Mouse (Mus musculus) kidney, postnatal 25 days (tissue): ENCODE results near the gene Tuba8.

ENCODE experiments used
- DNase-seq, 2 experiments: peaks; one replicate each; pipeline ENCODE4 v3.0.0; 2021; ENCODE audit warnings: mixed read lengths in 2 of 2

The Tuba8 gene

GRCm38 (mm10) chr6:121197807-121198365, 12.6 kb upstream of the Tuba8 start:
- peak; percentile 45 to 59 for DNase-seq

- DNase-seq = no peak
Observed at GRCm38 (mm10) chr6:121200458-121200857, 10.0 kb upstream of the Tuba8 start.

DNA sequence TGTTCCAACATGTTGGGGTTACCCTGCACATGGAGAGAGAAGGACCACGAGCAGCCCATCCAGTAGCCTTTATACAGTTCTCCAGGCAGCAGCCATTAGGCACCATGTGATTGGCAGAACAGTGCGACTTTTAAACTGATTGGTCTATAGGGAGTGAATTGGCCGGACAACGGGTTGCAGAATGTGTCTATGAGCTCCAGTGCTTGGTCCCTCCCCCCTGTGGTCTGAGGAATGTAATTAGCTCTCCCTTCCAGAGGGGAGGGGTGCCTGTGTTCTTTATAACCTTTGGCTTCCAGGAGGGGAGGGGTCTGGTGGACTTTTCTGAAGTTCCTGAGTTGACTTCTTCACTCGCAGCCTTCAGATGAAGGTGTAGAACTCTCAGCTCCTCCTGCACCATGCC, 8.5 kb upstream of the Tuba8 start:
- DNase-seq = no peak

GRCm38 (mm10) chr6:121206481-121206880, 4.0 kb upstream of the Tuba8 start:
- no peak for DNase-seq

DNA sequence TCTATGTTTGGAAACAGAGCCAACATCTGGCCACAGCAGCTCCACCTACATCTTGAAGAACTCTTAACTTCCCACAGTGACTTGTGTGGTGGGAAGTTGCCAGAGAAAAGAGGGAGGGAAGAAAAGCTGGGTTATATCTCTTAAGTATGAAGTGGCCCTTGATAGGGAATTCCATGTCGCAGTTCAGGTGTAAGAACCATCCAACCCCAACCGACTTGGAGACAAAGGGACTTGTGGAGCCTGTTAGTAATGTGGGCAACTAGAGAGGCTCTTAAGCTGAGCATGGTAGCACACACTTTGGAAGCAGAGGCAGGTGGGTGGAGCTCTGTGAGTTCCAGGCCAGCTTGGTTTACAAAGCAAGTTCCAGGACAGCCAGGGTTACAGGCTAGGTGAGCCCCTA, 912 bp upstream of the Tuba8 start:
- no peak for DNase-seq

- DNase-seq = no peak
Observed at GRCm38 (mm10) chr6:121210926-121211289, 412 bp downstream of the Tuba8 start.

GRCm38 (mm10) chr6:121211743-121212142, 1.2 kb downstream of the Tuba8 start:
- DNase-seq = peak; percentile 18 to 50

DNA sequence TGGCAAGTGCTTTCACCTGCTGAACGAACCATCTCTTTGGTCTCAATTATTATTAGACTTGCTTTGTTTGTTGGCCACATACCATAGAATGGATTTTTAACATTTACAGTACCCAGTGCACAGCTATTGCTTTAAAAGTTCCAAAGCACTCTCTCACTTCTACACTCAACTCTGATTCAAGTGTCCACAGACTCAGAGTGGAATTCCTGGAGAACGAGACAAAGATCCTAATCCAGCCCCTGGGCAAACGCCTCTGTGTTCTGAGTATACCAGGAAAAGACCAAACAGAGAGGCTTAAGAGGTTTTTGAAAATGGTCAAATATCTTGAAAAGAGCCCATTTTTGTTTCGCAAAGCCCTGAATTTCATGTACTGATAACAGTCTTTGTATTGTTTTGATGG, 2.5 kb downstream of the Tuba8 start:
- DNase-seq = no peak

- DNase-seq = no peak
Observed at GRCm38 (mm10) chr6:121214221-121214620, 3.7 kb downstream of the Tuba8 start.

DNA sequence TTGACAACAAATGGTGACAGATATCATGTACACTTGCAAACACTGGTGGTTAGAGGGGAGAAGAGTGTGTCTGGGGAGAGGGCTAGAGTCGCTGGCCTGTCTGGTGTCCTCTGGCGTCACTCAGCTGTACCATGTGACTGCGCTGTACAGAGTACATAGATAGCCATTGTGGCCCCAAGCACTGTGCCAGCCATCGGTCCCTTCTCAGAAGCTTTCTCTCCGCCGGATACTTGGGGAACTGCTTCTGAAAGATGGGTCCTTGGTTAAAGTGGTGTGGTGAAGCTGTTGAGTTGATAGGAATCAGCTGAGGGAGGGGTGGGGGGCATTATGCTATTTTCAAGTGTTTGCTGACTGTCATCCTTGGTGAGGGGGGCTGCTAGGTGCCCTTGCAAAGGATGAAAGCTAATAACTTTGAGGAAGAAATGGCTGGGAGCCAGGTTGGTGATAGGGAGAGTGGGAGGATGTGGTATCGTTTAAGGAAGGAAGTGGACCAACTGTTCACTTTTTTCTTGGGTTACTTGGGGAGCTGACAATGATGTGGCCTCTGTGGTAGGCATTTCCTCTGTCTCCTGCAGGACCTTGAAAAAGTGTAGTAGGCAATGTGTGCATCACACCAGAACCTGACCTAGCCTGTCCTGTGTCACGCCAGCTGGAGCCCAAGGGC, 4.3 kb downstream of the Tuba8 start:
- DNase-seq = no peak

DNA sequence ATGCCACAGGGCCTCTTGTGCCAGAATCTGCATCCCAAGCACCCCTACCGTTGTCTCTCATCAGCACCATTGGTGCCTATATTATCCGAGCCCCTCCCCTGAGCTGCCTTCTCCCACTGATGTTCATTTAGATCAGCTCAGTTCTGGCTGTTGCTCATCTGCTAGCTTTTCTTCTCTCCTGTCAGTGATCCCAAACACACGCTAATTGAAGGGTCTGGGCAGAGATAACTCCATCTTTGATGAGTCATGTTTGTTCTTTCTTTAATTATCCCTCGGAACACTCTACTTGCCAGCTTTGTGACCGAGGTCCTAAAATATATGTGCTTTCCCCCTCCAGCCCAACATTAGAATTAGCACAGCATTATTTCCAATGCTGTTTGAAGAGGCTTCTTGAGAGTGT, 4.8 kb downstream of the Tuba8 start:
- no peak for DNase-seq

DNA sequence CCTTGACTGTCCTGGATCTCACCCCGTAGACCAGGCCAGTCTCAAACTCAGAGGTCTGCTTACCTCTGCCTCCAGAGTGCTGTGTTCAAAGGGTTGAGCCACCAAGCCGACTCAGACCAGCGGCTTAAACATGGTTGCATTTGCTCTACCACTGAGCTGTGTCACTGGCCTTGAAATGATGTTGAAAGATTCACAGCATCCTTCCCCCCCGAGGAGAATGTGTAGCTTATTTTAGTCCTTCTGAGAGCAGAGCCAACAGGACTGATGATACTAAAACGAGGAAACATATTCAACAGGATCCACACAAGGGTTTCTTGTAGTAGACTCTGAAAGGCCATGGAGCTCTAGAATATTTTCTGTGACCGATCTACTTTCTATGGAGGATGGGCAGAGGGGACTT, 5.4 kb downstream of the Tuba8 start:
- DNase-seq = no peak

DNA sequence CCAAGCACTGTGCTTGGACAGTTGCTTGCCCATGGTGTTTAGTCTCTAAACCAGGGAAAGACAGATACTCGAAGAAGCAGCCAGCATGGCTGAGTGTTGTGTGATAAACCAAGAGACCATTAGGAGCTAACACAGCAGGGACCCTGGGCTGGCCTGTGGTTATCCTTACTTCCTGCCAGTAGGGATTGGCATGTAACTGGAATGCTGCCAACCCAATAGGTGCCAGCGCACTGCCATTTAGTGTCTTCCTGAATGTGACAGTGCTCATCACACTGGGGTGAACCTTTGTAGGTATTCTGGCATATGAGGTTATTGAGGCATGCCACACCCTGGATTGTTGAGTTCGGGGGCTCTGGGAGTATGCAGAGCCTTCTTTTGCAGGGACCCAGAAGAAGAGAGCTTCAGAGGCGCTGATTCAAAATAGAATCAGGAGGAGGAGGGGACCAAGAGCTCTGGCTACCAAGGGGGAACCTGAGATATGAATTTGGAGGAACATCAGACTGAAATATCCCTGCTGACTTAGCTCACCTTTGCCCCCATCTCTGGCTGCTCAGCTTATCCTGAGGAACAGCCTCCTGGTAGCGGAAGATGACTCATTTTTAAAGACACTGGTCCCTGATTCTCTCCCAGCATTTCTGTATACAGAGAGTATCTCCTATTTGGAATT, 6.2 kb downstream of the Tuba8 start:
- no peak for DNase-seq

DNA sequence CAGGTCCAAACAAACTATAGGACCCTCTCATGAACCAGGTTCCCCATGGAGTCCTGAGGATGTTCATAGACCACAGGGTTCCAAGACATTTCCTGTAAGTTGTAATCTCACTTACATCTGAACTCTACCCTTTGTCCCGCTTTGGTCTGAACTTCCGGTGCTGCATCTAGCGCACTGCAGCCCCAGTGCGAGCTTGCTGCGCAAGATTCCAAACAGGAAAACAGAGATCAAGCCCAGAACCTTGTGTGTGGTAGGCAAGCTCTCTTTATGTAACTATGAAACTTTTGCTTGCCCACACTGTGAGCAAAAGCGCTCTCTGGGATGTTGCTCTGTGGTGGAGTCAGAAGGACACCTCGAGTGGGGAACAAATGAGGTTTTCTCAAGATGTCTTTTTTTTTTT, 7.5 kb downstream of the Tuba8 start:
- no peak for DNase-seq

DNA sequence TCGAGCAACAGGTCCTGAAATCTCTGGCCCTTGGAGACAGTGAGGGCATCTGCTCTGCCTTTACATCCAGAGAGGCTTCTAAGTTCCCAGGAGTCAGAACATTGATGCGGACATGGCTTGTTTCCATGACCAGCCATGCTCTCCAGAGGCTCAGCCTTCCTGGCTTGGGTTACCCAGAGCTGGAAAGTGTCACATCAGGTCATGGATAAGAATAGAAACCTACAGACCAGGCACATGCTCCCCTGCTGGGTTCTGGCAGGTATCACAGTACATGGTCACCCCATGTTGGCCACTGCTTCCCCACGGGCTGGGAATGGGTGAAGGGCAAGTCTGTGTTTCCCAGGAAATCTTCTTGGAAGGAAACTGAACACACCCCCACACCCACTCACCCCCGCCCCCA, 8.9 kb downstream of the Tuba8 start:
- DNase-seq = no peak

DNA sequence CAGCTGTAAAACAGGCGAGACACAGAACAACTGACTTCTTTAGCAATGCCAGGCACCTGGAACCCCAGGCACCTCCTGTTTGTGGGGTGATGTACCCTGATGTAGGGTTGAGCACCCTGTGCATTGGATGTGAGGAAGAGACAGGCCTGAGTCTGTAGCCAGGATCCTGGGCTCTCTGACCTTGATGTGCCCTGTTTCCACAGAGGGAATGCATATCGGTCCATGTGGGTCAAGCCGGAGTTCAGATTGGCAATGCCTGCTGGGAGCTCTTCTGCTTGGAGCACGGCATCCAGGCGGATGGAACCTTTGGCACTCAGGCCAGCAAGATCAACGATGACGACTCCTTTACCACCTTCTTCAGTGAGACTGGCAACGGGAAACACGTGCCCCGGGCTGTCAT, 9.7 kb downstream of the Tuba8 start:
- no peak for DNase-seq

- no peak for DNase-seq
Observed at GRCm38 (mm10) chr6:121221876-121222597, 11.5 kb downstream of the Tuba8 start.

- no peak for DNase-seq
Observed at GRCm38 (mm10) chr6:121223001-121223400, 12.5 kb downstream of the Tuba8 start.

DNA sequence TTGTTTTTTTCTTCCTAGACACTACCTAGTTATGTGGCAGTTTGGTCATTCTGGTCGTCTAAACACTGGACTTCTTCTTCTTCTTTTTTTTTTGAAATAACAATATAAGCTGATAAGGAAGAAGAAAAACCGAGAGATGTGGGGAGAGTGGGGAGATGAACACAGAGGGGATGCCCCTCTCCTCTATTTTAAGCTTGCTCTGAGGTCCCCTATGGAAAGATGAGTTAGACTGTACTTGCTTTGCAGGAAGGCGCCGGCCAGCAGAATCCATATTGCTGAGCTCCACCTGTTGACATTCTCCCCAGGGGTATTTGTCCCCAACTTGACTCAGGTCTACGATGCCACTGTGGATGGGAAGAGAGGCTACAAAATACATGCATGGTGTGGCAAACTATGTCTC, 13.6 kb downstream of the Tuba8 start:
- no peak for DNase-seq

GRCm38 (mm10) chr6:121224993-121225392, 14.5 kb downstream of the Tuba8 start:
- DNase-seq = peak; percentile 44 to 59

- no peak for DNase-seq
Observed at GRCm38 (mm10) chr6:121226043-121226442, 15.5 kb downstream of the Tuba8 start.

- DNase-seq = no peak
Observed at GRCm38 (mm10) chr6:121226744-121227143, 16.2 kb downstream of the Tuba8 start.

DNA sequence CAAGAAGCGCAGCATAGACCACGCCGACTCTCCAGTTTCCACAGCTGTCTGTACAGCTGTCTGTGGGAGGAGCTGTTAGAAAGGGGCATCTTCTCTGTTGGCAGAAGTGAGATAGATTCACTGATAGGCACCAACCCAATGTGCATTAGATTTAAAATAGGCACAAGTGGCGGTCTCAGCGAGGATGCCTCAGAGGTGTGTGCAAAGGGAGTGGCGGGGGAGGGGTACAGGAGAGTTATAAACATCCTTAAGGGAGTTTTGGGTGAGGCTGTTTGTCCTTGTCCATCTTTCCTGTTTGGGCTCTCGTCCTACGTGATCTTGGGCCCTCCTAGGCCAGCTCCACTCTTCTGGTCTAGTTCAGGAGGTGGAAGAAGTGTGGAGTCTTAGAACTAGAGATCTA, 17.9 kb downstream of the Tuba8 start:
- DNase-seq = no peak

- no peak for DNase-seq
Observed at GRCm38 (mm10) chr6:121232652-121233051, 22.2 kb downstream of the Tuba8 start.
